Mouse (Mus musculus) erythroblast, embryonic 14.5 days (primary cell): ENCODE data around the gene Gimap3.

ENCODE experiments used
- GATA1 ChIP-seq: IDR thresholded peaks from 2 replicates; pipeline ENCODE4 v1.6.1; 2012; ENCODE audit warnings: low read length, inconsistent platforms, mixed read lengths
- TAL1 ChIP-seq: IDR thresholded peaks from 3 replicates; pipeline ENCODE4 v1.6.1; 2012; ENCODE audit warnings: low read length, inconsistent platforms, mixed read lengths

DNA sequence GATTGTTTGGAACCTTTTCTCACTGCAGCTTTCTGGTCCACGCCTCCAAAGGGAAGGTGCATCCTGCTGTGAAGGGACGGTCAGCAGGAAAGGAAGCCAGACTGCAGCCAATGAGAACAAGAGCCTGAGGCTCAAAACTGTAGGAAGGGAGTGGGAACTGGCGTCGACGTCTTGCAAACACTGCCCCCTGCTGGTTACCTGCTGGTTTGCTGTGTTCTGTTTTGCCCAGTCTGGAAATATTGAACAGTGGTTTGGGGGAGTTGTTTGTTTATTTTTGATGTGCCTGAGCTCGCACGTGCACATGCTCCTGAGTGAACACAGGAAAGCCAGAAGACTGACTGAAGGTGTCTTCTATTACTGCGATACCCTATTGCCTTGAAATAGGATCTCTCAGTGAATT lies 1.4 kb upstream of the Gimap3 start:
- TF ChIP-seq TAL1, result no peak
- no peak for TF ChIP-seq GATA1
